Mouse (Mus musculus) v-Abl transformed pro-B cells (cell line): ENCODE data around the gene Olfr266.

Experiments used
- in situ Hi-C, 2 experiments: fragments of 400-800 bp; cut with MboI; formaldehyde crosslinking; loops; one replicate each; pipeline ENCODE4 v1.15.1; 2025; ENCODE audit not compliant: unreplicated experiment in 2 of 2

Olfr266 gene

GRCm38 (mm10) chr3:106826187-106826586, at the start of gene Olfr266:
Gene Olfr266, minus strand, starts transcription at chr3:106826287.
- in situ Hi-C loops = no loop called here

- in situ Hi-C loops = loop anchor here (5.0 to 25.0 kb wide), 6 partner anchors 43 to 1213 kb away; partner anchors contain the start of gene Dennd2d (in 1 of the 2)
Measured at GRCm38 (mm10) chr3:106875626-106876025, 49.5 kb upstream of the Olfr266 start.

- in situ Hi-C loops = loop anchor here in 1 of 2 experiments (10.0 kb wide), 1 partner anchor 388 kb away; the partner anchor contains the start of gene Dennd2d
Measured at GRCm38 (mm10) chr3:106872893-106873292, 46.8 kb upstream of the Olfr266 start.

- in situ Hi-C loops = loop anchor here (5.0 kb wide), 2 partner anchors 45 kb away; no protein-coding TSS in a partner anchor
Measured at GRCm38 (mm10) chr3:106832107-106832506, 6.0 kb upstream of the Olfr266 start.

- in situ Hi-C loops = loop anchor here in 1 of 2 experiments (25.0 kb wide), 1 partner anchor 1030 kb away; no protein-coding TSS in a partner anchor
Measured at GRCm38 (mm10) chr3:106817676-106818075, 8.4 kb downstream of the Olfr266 start.

GRCm38 (mm10) chr3:106808972-106809695, 17.0 kb downstream of the Olfr266 start:
- in situ Hi-C loops = loop anchor here in 1 of 2 experiments (25.0 kb wide), 1 partner anchor 1022 kb away; no protein-coding TSS in a partner anchor

GRCm38 (mm10) chr3:106798079-106798478, 28.0 kb downstream of the Olfr266 start:
- in situ Hi-C loops = loop anchor here in 1 of 2 experiments (25.0 kb wide), 1 partner anchor 1014 kb away; no protein-coding TSS in a partner anchor

- in situ Hi-C loops = loop anchor here (5.0 to 25.0 kb wide), 4 partner anchors 42 to 1022 kb away; no protein-coding TSS in a partner anchor
Measured at GRCm38 (mm10) chr3:106789930-106790329, 36.2 kb downstream of the Olfr266 start, which contains the start of gene Cd53. Gene Cd53, minus strand, starts transcription at chr3:106790149.

- in situ Hi-C loops = loop anchor here (5.0 to 25.0 kb wide), 4 partner anchors 44 to 1024 kb away; no protein-coding TSS in a partner anchor
Measured at GRCm38 (mm10) chr3:106788440-106788887, 37.6 kb downstream of the Olfr266 start.

- in situ Hi-C loops = loop anchor here (5.0 to 25.0 kb wide), 4 partner anchors 44 to 1024 kb away; no protein-coding TSS in a partner anchor
Measured at GRCm38 (mm10) chr3:106787972-106788371, 38.1 kb downstream of the Olfr266 start.

- in situ Hi-C loops = loop anchor here (5.0 to 25.0 kb wide), 4 partner anchors 47 to 1027 kb away; no protein-coding TSS in a partner anchor
Measured at GRCm38 (mm10) chr3:106785130-106785529, 41.0 kb downstream of the Olfr266 start.

GRCm38 (mm10) chr3:106771834-106772233, 54.3 kb downstream of the Olfr266 start:
- in situ Hi-C loops = loop anchor here in 1 of 2 experiments (25.0 kb wide), 2 partner anchors 290 to 1085 kb away; partner anchors contain the start of gene Ddx20
